Mouse (Mus musculus): ENCODE results near the gene Tspan9. TPM values are rescaled to one million over a fixed set of nuclear protein-coding genes. Genes with fewer than 3 reads are reported as not detected.

The Tspan9 gene
- polyA plus RNA-seq (2012; rRNA removed), result 86.3 and 93.4 TPM in 2 replicates

DNA sequence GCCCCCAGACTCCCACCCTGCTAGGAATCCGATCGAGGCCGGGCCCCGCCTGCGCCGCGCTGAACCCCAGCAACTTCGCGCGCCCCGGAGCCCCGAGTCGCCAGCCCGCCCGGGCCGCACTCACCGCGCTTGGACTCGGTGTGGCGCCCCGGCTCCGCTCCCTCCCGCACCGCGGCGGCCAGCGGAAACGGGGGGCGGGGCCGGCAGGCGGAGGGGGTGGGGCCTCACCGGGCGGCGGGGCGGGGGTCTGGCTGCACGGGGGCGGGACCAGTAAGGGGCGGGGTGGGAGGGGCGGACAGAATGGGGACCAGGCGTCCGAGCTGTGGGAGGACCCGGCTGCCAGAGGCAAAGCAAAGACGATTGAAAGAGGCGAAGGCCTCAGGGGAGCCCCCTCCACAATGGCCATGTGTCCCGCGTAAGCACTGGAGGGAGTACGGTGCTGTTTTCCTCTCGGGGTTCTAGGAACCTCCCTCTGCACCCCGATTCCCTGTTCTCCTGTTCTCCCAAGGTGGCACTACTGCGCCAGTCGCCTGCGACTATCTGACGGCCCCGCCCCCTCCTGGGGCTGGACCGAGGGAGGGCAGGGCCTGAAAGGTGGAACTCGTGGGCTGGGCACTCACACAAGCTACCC, at the start of gene Tspan9:
Gene Tspan9, minus strand, starts transcription at position 205 of the 631 bp plus-strand sequence.

Other genes with a start within 250 kb of the Tspan9 start
- 1.0 and 2.4 TPM in 2 replicates for gene Tead4, start 157.2 kb upstream of the Tspan9 start, polyA plus RNA-seq (2012; rRNA removed)
- gene Tulp3, start 212.3 kb upstream of the Tspan9 start, polyA plus RNA-seq (2012; rRNA removed), result 33.6 and 35.2 TPM in 2 replicates
- gene Rhno1, start 219.3 kb upstream of the Tspan9 start, polyA plus RNA-seq (2012; rRNA removed), result 8.8 and 14.3 TPM in 2 replicates
- gene Foxm1, start 219.4 kb upstream of the Tspan9 start, polyA plus RNA-seq (2012; rRNA removed), result 16.4 and 22.9 TPM in 2 replicates
- gene Tex52, start 231.9 kb upstream of the Tspan9 start, polyA plus RNA-seq (2012; rRNA removed), result 0.17 TPM in 1 of 2 replicates, not detected in the other
- gene Gm44596, start 231.9 kb upstream of the Tspan9 start, polyA plus RNA-seq (2012; rRNA removed), result not detected in 2 replicates